Mouse (Mus musculus): ENCODE results near the gene Clec1b.

GRCm38 (mm10) chr6:129399945-129400344 lies 2.8 kb downstream of the Clec1b start:
- TF ChIP-seq CTCF (IDR thresholded peaks at IDR 0.05; ENCODE audit: low read depth) (no peak), EP300 (IDR thresholded peaks at IDR 0.05; ENCODE audit: low read depth) (no peak)
